Mouse (Mus musculus): ENCODE results near the gene Zfp169.

- no peak for TF ChIP-seq CTCF (IDR thresholded peaks at IDR 0.05; ENCODE audit: low read depth)
- TF ChIP-seq EP300 (IDR thresholded peaks at IDR 0.05; ENCODE audit: low read depth): no peak
These were observed 31.6 kb upstream of the Zfp169 start for GRCm38 (mm10) chr13:48544867-48545266.
